In the genomic region with DNA sequence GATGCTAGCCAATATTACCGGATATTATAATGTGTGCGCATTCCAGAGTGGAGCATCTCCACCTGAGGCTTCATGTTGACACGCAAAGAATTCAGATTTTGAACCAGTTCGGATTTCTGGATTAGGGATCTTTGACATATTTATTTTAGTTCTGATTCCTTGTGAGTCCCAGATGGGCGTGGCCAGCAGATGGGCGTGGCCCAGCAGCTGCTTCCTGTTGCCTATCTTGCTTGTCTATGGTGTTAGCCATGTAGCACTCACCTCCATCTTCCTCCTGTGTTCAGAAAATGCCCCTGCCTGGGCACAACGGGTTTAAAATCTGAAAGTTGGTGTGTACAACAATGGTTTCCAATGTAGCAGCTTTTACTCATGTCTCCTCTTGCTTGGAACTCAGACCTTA, we compare ENCODE assay signal across 17 mouse cellular contexts. TPM values are rescaled to one million over a fixed set of nuclear protein-coding genes. Genes with fewer than 3 reads are reported as not detected.
DNase-seq lines count a peak whose midpoint lies in the region; ATAC-seq and TF ChIP-seq lines count a peak whose summit lies in the region.
"Had no signal": no experiment of that assay in that cellular context is flagged by ENCODE, and none has a peak within 500 bp of the region (broad histone marks: within the 10 kb centered on the region; RNA-seq: fewer than 3 reads in every experiment).

No protein-coding gene starts in this region.

- H3K4me2 ChIP-seq in hindbrain, embryonic 15.5 days, result no peak overlapping the region
- H3K4me2 ChIP-seq in hindbrain, postnatal 0 days (ENCODE audit: low read depth, low read length), result no peak overlapping the region
- no peak overlapping the region for H3K4me2 ChIP-seq in CH12.LX (ENCODE audit: insufficient read depth, low read depth, poor library complexity, severe bottlenecking)
- H3K4me2 ChIP-seq: heart, embryonic 12.5 days had no signal

- no peak for TF ChIP-seq RAD21 in CH12.LX (IDR thresholded peaks at IDR 0.05; ENCODE audit: low read depth, low read length)

- H3K4me1 ChIP-seq in hindbrain, embryonic 15.5 days (replicated peaks), result peaks cover 28% of the 10 kb centered on the region
- H3K4me1 ChIP-seq in hindbrain, postnatal 0 days (ENCODE audit: insufficient read depth, low read length), result peaks cover 8% of the 10 kb centered on the region
- peaks cover 0 to 5% of the 10 kb centered on the region in 2 experiments; a peak in 2 of 4 replicates for H3K4me1 ChIP-seq in CH12.LX (ENCODE audit: control insufficient read depth in 1 of 2, insufficient read depth in 2 of 2)

- no peaks in the 10 kb centered on the region for H3K36me3 ChIP-seq in hindbrain, embryonic 15.5 days
- H3K36me3 ChIP-seq in hindbrain, postnatal 0 days (ENCODE audit: insufficient read depth, low read length), result no peaks in the 10 kb centered on the region
- H3K36me3 ChIP-seq in CH12.LX (replicated peaks in 1 of 2; ENCODE audit: control insufficient read depth in 1 of 2, insufficient read depth in 1 of 2, low read length in 1 of 2), result no peaks in the 10 kb centered on the region
- H3K36me3 ChIP-seq: embryonic facial prominence, embryonic 15.5 days; heart, embryonic 12.5 days had no signal

- no peak for TF ChIP-seq EP300 in CH12.LX (IDR thresholded peaks at IDR 0.05; ENCODE audit: low read length)

- DNase-seq in hindbrain, postnatal 0 days (ENCODE audit: low spot score), result no peak
- DNase-seq in CH12.LX (ENCODE audit: extremely low read depth) (peak; percentile 23), ZHBTc4 (ENCODE audit: low read depth, low spot score) (peak; percentile 40)
- DNase-seq in layer of hippocampus, adult 8-10 months (ENCODE audit: low spot score in 2 of 2), result no peak
- no peak for DNase-seq in right cerebral cortex, adult 2 months (ENCODE audit: low spot score in 2 of 2)
- DNase-seq: adrenal gland, adult 8-10 months; cerebellum, adult 2 months; gastrocnemius, postnatal 14 days; kidney, postnatal 10 days; right cerebral cortex, postnatal 4 days had no signal

- H3K4me3 ChIP-seq in hindbrain, embryonic 15.5 days, result no peak overlapping the region
- H3K4me3 ChIP-seq in hindbrain, postnatal 0 days (ENCODE audit: low read length), result no peak overlapping the region
- no peak overlapping the region for H3K4me3 ChIP-seq in CH12.LX (replicated peaks in 1 of 3; ENCODE audit: low read depth in 2 of 3, low read length in 2 of 3, poor library complexity in 1 of 3)
- H3K4me3 ChIP-seq: embryonic facial prominence, embryonic 15.5 days; heart, embryonic 12.5 days had no signal

- dilution Hi-C loops in CH12.LX (cut with MboI; ENCODE audit: extremely low pct_ligation_motif_present, extremely low pct_unique_long_range_greater_than_20kb, low sequenced_read_pairs), result no loop called here

- 0 out of 2 replicates have a peak overlapping the region, but pooled peaks have one; percentile 72 for H3K27ac ChIP-seq in hindbrain, embryonic 15.5 days (replicated peaks)
- H3K27ac ChIP-seq in hindbrain, postnatal 0 days, result no peak overlapping the region
- no peak overlapping the region for H3K27ac ChIP-seq in CH12.LX (ENCODE audit: insufficient read depth, low read depth)
- H3K27ac ChIP-seq: embryonic facial prominence, embryonic 15.5 days had no signal

- H3K27me3 ChIP-seq in hindbrain, embryonic 15.5 days, result no peaks in the 10 kb centered on the region
- no peaks in the 10 kb centered on the region for H3K27me3 ChIP-seq in hindbrain, postnatal 0 days (ENCODE audit: insufficient read depth, low read length)
- peaks cover 69% of the 10 kb centered on the region for H3K27me3 ChIP-seq in CH12.LX (replicated peaks)

- no peaks in the 10 kb centered on the region for H3K79me2 ChIP-seq in CH12.LX (replicated peaks; ENCODE audit: control insufficient read depth, extremely low read depth, insufficient read depth, poor library complexity, severe bottlenecking)

- WGBS in hindbrain, embryonic 15.5 days, result 82% methylated on average over 7 of the region's 7 CpGs
- 83% methylated on average over 7 of the region's 7 CpGs for WGBS in hindbrain, postnatal 0 days

- H3K9me3 ChIP-seq in hindbrain, embryonic 15.5 days, result no peaks in the 10 kb centered on the region
- no peaks in the 10 kb centered on the region for H3K9me3 ChIP-seq in hindbrain, postnatal 0 days (ENCODE audit: low read length)
- H3K9me3 ChIP-seq in CH12.LX (replicated peaks; ENCODE audit: low read length), result no peaks in the 10 kb centered on the region
- H3K9me3 ChIP-seq: embryonic facial prominence, embryonic 15.5 days; heart, embryonic 12.5 days had no signal

- in situ Hi-C loops in CH12.LX (cut with MboI; ENCODE audit: low pct_ligation_motif_present, low pct_unique_long_range_greater_than_20kb, low sequenced_read_pairs), result no loop called here

- TF ChIP-seq POLR2A in CH12.LX (IDR thresholded peaks at IDR 0.05; ENCODE audit: low read depth, low read length), result no peak

- no peak for TF ChIP-seq CTCF in hindbrain, postnatal 0 days (IDR thresholded peaks at IDR 0.05; ENCODE audit: low read depth)
- no peak for TF ChIP-seq CTCF in CH12.LX (conservative IDR thresholded peaks at IDR 0.05 in 1 of 2, IDR thresholded peaks at IDR 0.05 in 1 of 2; ENCODE audit: low read depth in 2 of 2, low read length in 2 of 2)

- no peak overlapping the region for H3K9ac ChIP-seq in hindbrain, embryonic 15.5 days
- no peak overlapping the region for H3K9ac ChIP-seq in hindbrain, postnatal 0 days (replicated peaks; ENCODE audit: low read length)
- no peak overlapping the region for H3K9ac ChIP-seq in CH12.LX (ENCODE audit: insufficient read depth, low read depth)
- H3K9ac ChIP-seq: embryonic facial prominence, embryonic 15.5 days; heart, embryonic 12.5 days had no signal

- ATAC-seq in hindbrain, embryonic 15.5 days (ENCODE audit: low FRiP score, low read depth), result no peak
- no peak for ATAC-seq in hindbrain, postnatal 0 days
- ATAC-seq in megakaryocyte-erythroid progenitor cell, adult 5-6 weeks (replicated peaks; ENCODE audit: low FRiP score, low TSS enrichment, poor library complexity, severe bottlenecking), result peak; percentile 73; the same call in 1 of the 2 replicates
- ATAC-seq: intestine, embryonic 16.5 days; lung, postnatal 0 days had no signal

TF ChIP-seq in CH12.LX, 34 proteins besides CTCF, POLR2A, EP300 and RAD21:
- no peak for TF ChIP-seq MXI1 (IDR thresholded peaks at IDR 0.05; ENCODE audit: low read depth, low read length)
- no peak for TF ChIP-seq IRF4 (IDR thresholded peaks at IDR 0.05; ENCODE audit: low read depth, low read length)
- TF ChIP-seq NRF1 (IDR thresholded peaks at IDR 0.05; ENCODE audit: low read depth, low read length), result no peak
- TF ChIP-seq HCFC1 (IDR thresholded peaks at IDR 0.05; ENCODE audit: low read depth, low read length), result no peak
- no peak for TF ChIP-seq KAT2A (IDR thresholded peaks at IDR 0.05; ENCODE audit: insufficient replicate concordance, low read length)
- TF ChIP-seq MAFK (IDR thresholded peaks at IDR 0.05; ENCODE audit: insufficient replicate concordance, low read length), result no peak
- TF ChIP-seq SIN3A (IDR thresholded peaks at IDR 0.05; ENCODE audit: low read length), result no peak
- no peak for TF ChIP-seq CHD1 (IDR thresholded peaks at IDR 0.05; ENCODE audit: low read depth, low read length)
- no peak for TF ChIP-seq POLR2AphosphoS2 (IDR thresholded peaks at IDR 0.05; ENCODE audit: low read depth, low read length)
- no peak for TF ChIP-seq GABPA (IDR thresholded peaks at IDR 0.05; ENCODE audit: insufficient replicate concordance, low read depth, low read length)
- no peak for TF ChIP-seq USF1 (IDR thresholded peaks at IDR 0.05; ENCODE audit: low read depth, low read length)
- no peak for TF ChIP-seq ELF1 (IDR thresholded peaks at IDR 0.05; ENCODE audit: low read depth, low read length)
- TF ChIP-seq JUND (conservative IDR thresholded peaks at IDR 0.05; ENCODE audit: low read depth, low read length), result no peak
- TF ChIP-seq MYC (IDR thresholded peaks at IDR 0.05; ENCODE audit: low read depth, low read length), result no peak
- no peak for TF ChIP-seq ZMIZ1 (IDR thresholded peaks at IDR 0.05; ENCODE audit: low read depth, low read length)
- TF ChIP-seq E2F4 (IDR thresholded peaks at IDR 0.05; ENCODE audit: insufficient replicate concordance, low read depth, low read length), result no peak

RNA-seq across cellular contexts. Expression of a gene that starts 24.5 kb away (rescaled TPM):
- 31.8 and 36.6 TPM in 2 replicates for polyA plus RNA-seq in hindbrain, embryonic 15.5 days (2015; fragmentation: Nextera tagmentation; extraction: Ambion mirVana)
- total RNA-seq in hindbrain, postnatal 0 days (2014; rRNA removed), result 50.2 and 53.9 TPM in 2 replicates
- 44.9 and 45.2 TPM in 2 replicates for polyA plus RNA-seq in hindbrain, postnatal 0 days (2015; fragmentation: Nextera tagmentation; extraction: Ambion mirVana)
- total RNA-seq in CH12.LX (2012; rRNA removed), result not detected in 2 replicates
- total RNA-seq in CH12.LX (2014; rRNA removed), result not detected in 2 replicates
- polyA plus RNA-seq in CH12.LX (2012; ENCODE audit: insufficient read length, low read depth), result not detected in 2 replicates
- total RNA-seq in megakaryocyte-erythroid progenitor cell, adult 5-6 weeks (2014; fragmentation: Nextera tagmentation), result 1.4 and 5.6 TPM in 2 replicates
- 1.2 TPM in 2 replicates for total RNA-seq in megakaryocyte-erythroid progenitor cell, adult 5-6 weeks (2017)
- total RNA-seq in layer of hippocampus, adult 8-10 months (2022), result 1 to 10 TPM; 2.4 to 3.6 (median 2.9) TPM
- total RNA-seq: liver, adult 2 months had no signal
- polyA plus RNA-seq: liver, adult 2 months; lung, postnatal 0 days had no signal

Comparison
In these comparisons a context has a peak if more than half of its experiments do, and no peak if none do; other contexts are left out.
1. DNase-seq: peak in CH12.LX (single experiment) and ZHBTc4 (single experiment); none in hindbrain, postnatal 0 days (single experiment), layer of hippocampus, adult 8-10 months (0 of 2) and right cerebral cortex, adult 2 months (0 of 2).